Mouse (Mus musculus) cerebellum, adult 2 months (tissue): ENCODE measurements around the gene Tmem169.

ENCODE experiments used
- CTCF ChIP-seq: fragments of 200-500 bp; IDR thresholded peaks from 2 replicates; pipeline ENCODE4 v1.5.1; 2011; ENCODE audit warnings: low read depth, mild to moderate bottlenecking, control low read depth, low read length, moderate library complexity, borderline replicate concordance; ENCODE audit not compliant: insufficient read depth
- POLR2A ChIP-seq: fragments of 200-500 bp; IDR thresholded peaks from 2 replicates; pipeline ENCODE4 v1.6.1; 2011; ENCODE audit warnings: low read length, control low read depth, borderline replicate concordance; ENCODE audit not compliant: insufficient read depth

GRCm38 (mm10) chr1:72312701-72313398 lies 28.7 kb downstream of the Tmem169 start:
- TF ChIP-seq CTCF, result no peak
- TF ChIP-seq POLR2A, result no peak
